Mouse (Mus musculus) myocyte (in vitro differentiated cells): ENCODE data around the gene Odf3l1.

ENCODE experiments used
- E2F4 ChIP-seq: IDR thresholded peaks from one replicate; pipeline ENCODE4 v1.6.1; 2011; ENCODE audit warnings: mild to moderate bottlenecking, control low read depth, moderate library complexity; ENCODE audit not compliant: insufficient read depth
- MYOD1 ChIP-seq, 3 experiments: IDR thresholded peaks; one replicate each; pipeline ENCODE4 v1.6.1; 2011; ENCODE audit warnings: control low read depth in 2 of 3, low read depth in 2 of 3, mild to moderate bottlenecking in 2 of 3, moderate library complexity in 1 of 3; ENCODE audit not compliant: insufficient read length in 2 of 3, control insufficient read depth in 1 of 3
- MYOG ChIP-seq, 3 experiments: IDR thresholded peaks; one replicate each; pipeline ENCODE4 v1.6.1; 2011; ENCODE audit warnings: control low read depth in 2 of 3, low read depth in 2 of 3, mild to moderate bottlenecking in 2 of 3; ENCODE audit not compliant: insufficient read length in 2 of 3, control insufficient read depth in 1 of 3, insufficient read depth in 1 of 3
- POLR2A ChIP-seq: IDR thresholded peaks from one replicate; pipeline ENCODE4 v1.6.1; 2011; ENCODE audit warnings: low read depth, mild to moderate bottlenecking, control low read depth, moderate library complexity; ENCODE audit not compliant: insufficient read length
- USF1 ChIP-seq: IDR thresholded peaks from one replicate; pipeline ENCODE4 v1.6.1; 2011; ENCODE audit warnings: low read depth, mild to moderate bottlenecking, control low read depth, moderate library complexity

DNA sequence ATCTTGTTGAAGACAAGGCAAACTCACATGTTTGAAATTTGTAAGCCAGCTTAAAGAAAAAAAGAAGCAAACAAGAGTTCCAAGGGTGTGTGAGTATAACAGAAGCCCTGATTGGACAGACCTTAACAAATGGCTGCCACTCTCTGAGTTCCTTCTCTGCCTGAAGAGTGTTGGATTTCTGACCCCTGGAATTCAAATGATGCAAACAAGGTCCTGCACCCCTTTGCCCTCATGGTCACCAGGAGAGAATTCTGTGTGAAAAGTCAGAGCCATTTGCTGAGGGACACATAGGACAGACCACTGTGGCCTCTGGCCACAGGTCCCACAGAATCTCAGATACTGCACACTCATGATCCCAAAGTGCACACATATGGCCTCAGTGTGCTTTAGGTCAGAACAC, 22.6 kb downstream of the Odf3l1 start:
- no peak for TF ChIP-seq POLR2A
- no peak for TF ChIP-seq MYOG (IDR thresholded peaks at IDR 0.05; ENCODE audit: control insufficient read depth in 1 of 3, insufficient read depth in 1 of 3, insufficient read length in 2 of 3, low read depth in 2 of 3)
- TF ChIP-seq MYOD1 (IDR thresholded peaks at IDR 0.05; ENCODE audit: control insufficient read depth in 1 of 3, insufficient read length in 2 of 3, low read depth in 2 of 3) = no peak
- no peak for TF ChIP-seq USF1
- no peak for TF ChIP-seq E2F4
